Mouse (Mus musculus): ENCODE measurements at regions not wholly inside any gene's neighbourhood (a gene's known extent, or its start where the extent isn't known, plus 50 kb on each side); places are given as distances from the start of the nearest gene placed in this dataset.

- no peaks in the 10 kb centered on the region for H3K36me3 ChIP-seq (ENCODE audit: control insufficient read depth, insufficient read depth, low read length)
- no peak overlapping the region for H3K27ac ChIP-seq
- no peak for DNase-seq
- 74% methylated on average over 2 of the region's 2 CpGs for WGBS
- H3K4me1 ChIP-seq (ENCODE audit: control insufficient read depth, insufficient read depth, low read length), result no peaks in the 10 kb centered on the region
- H3K9ac ChIP-seq (ENCODE audit: low read depth, low read length), result no peak overlapping the region
- H3K4me3 ChIP-seq, result no peak overlapping the region
- TF ChIP-seq CTCF (IDR thresholded peaks at IDR 0.05), result peak; percentile 49
- TF ChIP-seq EP300 (IDR thresholded peaks at IDR 0.05; ENCODE audit: insufficient read depth, low read depth, low read length), result no peak
- no peaks in the 10 kb centered on the region for H3K27me3 ChIP-seq (ENCODE audit: control insufficient read depth, insufficient read depth, low read length)
- no peaks in the 10 kb centered on the region for H3K79me2 ChIP-seq (replicated peaks; ENCODE audit: control insufficient read depth, insufficient read depth, low read length)
- intact Hi-C loops (cut with DNase I), result no loop called here
Measured at GRCm38 (mm10) chr5:54827076-54827475, 828.8 kb downstream of the Stim2 start.

Data from heart, adult 2 months (tissue).